ENCODE assay signal across 8 mouse cellular contexts in genomic region chr6:53572979-53573710, GRCm38 (mm10).
DNase-seq lines count a peak whose midpoint lies in the region; ATAC-seq lines count a peak whose summit lies in the region.

No protein-coding gene starts in this region.

- 3% methylated on average over 15 of the region's 16 CpGs for WGBS in embryonic facial prominence, embryonic 11.5 days

- peak overlapping the region; percentile 17 for H3K4me3 ChIP-seq in embryonic facial prominence, embryonic 11.5 days (ENCODE audit: low read depth, low read length)

- ATAC-seq in embryonic facial prominence, embryonic 11.5 days (replicated peaks; ENCODE audit: insufficient number of reproducible peaks, low FRiP score, low TSS enrichment, low read depth): peak; percentile 77
- peak; percentile 90 for ATAC-seq in granulocyte monocyte progenitor cell, adult 5-6 weeks (replicated peaks; ENCODE audit: poor library complexity, severe bottlenecking)
- no peak for ATAC-seq in erythroid progenitor cell, adult 5-6 weeks (replicated peaks; ENCODE audit: low FRiP score, poor library complexity, severe bottlenecking)

- peak overlapping the region; percentile 80 for H3K27ac ChIP-seq in embryonic facial prominence, embryonic 11.5 days (replicated peaks; ENCODE audit: low read depth, low read length)

- DNase-seq in adrenal gland, postnatal 25 days: peak; percentile 70
- peak; percentile 87 for DNase-seq in embryonic facial prominence, embryonic 11.5 days (ENCODE audit: low spot score)
- peak; percentile 81 for DNase-seq in kidney, adult 11 months
- peak; percentile 71 to 80 for DNase-seq in left cerebral cortex, postnatal 36 days (ENCODE audit: low spot score in 2 of 2)
- peak; percentile 70 for DNase-seq in mesoderm, embryonic 11.5 days (ENCODE audit: low read depth, low spot score)
- DNase-seq in right cerebral cortex, postnatal 10 days (ENCODE audit: low spot score in 2 of 2): peak; percentile 86 to 92

- H3K36me3 ChIP-seq in embryonic facial prominence, embryonic 11.5 days (replicated peaks; ENCODE audit: control insufficient read depth, insufficient read depth, low read depth, low read length): no peaks in the 10 kb centered on the region

- H3K9ac ChIP-seq in embryonic facial prominence, embryonic 11.5 days (replicated peaks; ENCODE audit: low read length): peak overlapping the region; percentile 51

- H3K9me3 ChIP-seq in embryonic facial prominence, embryonic 11.5 days (replicated peaks; ENCODE audit: control insufficient read depth, low read length): no peaks in the 10 kb centered on the region

- intact Hi-C loops in left cerebral cortex, postnatal 36 days (cut with DNase I): no loop called here

- H3K27me3 ChIP-seq in embryonic facial prominence, embryonic 11.5 days (ENCODE audit: control insufficient read depth, insufficient read depth, low read length): no peaks in the 10 kb centered on the region

- peaks cover 6% of the 10 kb centered on the region; the same call in 1 of the 2 replicates for H3K4me1 ChIP-seq in embryonic facial prominence, embryonic 11.5 days (ENCODE audit: control insufficient read depth, insufficient read depth, low read length)

- H3K4me2 ChIP-seq in embryonic facial prominence, embryonic 11.5 days (ENCODE audit: low read depth, low read length): peak overlapping the region; percentile 43
